Mouse (Mus musculus) G1E (cell line): ENCODE data around the gene Pgpep1l.

Experiments used
- CTCF ChIP-seq: IDR thresholded peaks from 2 replicates; pipeline ENCODE4 v1.5.1; 2012; ENCODE audit warnings: low read depth, low read length, inconsistent platforms, mixed read lengths
- GATA1 ChIP-seq: IDR thresholded peaks from 2 replicates; pipeline ENCODE4 v1.6.1; 2012; ENCODE audit warnings: borderline replicate concordance, low read length, inconsistent platforms, mixed read lengths
- GATA2 ChIP-seq: IDR thresholded peaks from 2 replicates; pipeline ENCODE4 v1.6.1; 2012; ENCODE audit warnings: low read depth, low read length, inconsistent platforms, borderline replicate concordance
- POLR2AphosphoS5 ChIP-seq: IDR thresholded peaks from 2 replicates; pipeline ENCODE4 v1.6.1; 2012; ENCODE audit warnings: low read depth, low read length, inconsistent platforms; ENCODE audit not compliant: insufficient replicate concordance
- TAL1 ChIP-seq: conservative IDR thresholded peaks from 2 replicates; pipeline ENCODE4 v1.6.1; 2012; ENCODE audit warnings: low read depth, low read length, inconsistent platforms, mixed read lengths

DNA sequence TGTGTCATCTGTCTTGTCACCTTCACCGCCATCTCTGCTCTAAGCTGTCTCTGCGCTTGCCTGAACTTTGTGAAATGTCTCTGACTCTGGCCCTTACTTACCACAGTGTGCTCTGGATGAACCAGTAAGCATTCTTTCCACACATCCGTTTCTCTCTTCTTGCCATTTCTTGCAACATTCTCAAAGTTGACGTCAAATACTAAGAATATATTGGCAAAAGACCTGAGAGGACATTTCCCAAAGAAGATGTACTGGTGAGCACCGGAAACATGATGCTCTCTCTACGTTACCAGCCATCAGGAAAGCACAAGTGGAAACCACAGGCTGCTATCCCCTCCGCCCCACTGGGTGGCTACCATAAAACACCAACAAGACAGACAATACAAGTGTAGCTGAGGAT is 19.7 kb upstream of the Pgpep1l start:
- TF ChIP-seq TAL1 (no peak), CTCF (no peak), GATA1 (no peak), POLR2AphosphoS5 (no peak), GATA2 (no peak)
